Mouse (Mus musculus) ES-Bruce4 (cell line): ENCODE data around the gene Pdxp. TPM values are rescaled to one million over a fixed set of nuclear protein-coding genes. Genes with fewer than 3 reads are reported as not detected.

Experiments used
- H3K27ac ChIP-seq: 2 replicates; pipeline ENCODE4 v1.5.1; 2012; ENCODE audit warnings: low read length, inconsistent platforms; ENCODE audit not compliant: insufficient read depth
- H3K27me3 ChIP-seq: 2 replicates; pipeline ENCODE4 v1.6.1; 2012; ENCODE audit warnings: mild to moderate bottlenecking, low read length, inconsistent platforms; ENCODE audit not compliant: control insufficient read depth, poor library complexity, insufficient read depth, severe bottlenecking
- H3K36me3 ChIP-seq: 2 replicates; pipeline ENCODE4 v1.6.1; 2012; ENCODE audit warnings: inconsistent platforms, mild to moderate bottlenecking, low read length, moderate library complexity; ENCODE audit not compliant: control insufficient read depth, poor library complexity, insufficient read depth, severe bottlenecking
- H3K4me1 ChIP-seq: one replicate; pipeline ENCODE4 v1.8.1; 2011; ENCODE audit warnings: low read length; ENCODE audit not compliant: control insufficient read depth, insufficient read depth
- H3K4me3 ChIP-seq: 2 replicates; pipeline ENCODE4 v1.5.1; 2011; ENCODE audit warnings: low read depth, mild to moderate bottlenecking, low read length
- H3K9ac ChIP-seq: 2 replicates; pipeline ENCODE4 v1.6.1; 2012; ENCODE audit warnings: low read depth, mild to moderate bottlenecking, inconsistent platforms; ENCODE audit not compliant: poor library complexity, severe bottlenecking
- H3K9me3 ChIP-seq: replicated peaks from 2 replicates; pipeline ENCODE4 v1.6.1; 2012; ENCODE audit warnings: mild to moderate bottlenecking, low read length, inconsistent platforms; ENCODE audit not compliant: control insufficient read depth, poor library complexity, insufficient read depth, severe bottlenecking
- CTCF ChIP-seq: IDR thresholded peaks from one replicate; pipeline ENCODE4 v1.8.1; 2011; ENCODE audit warnings: low read depth, low read length
- EP300 ChIP-seq: IDR thresholded peaks from 2 replicates; pipeline ENCODE4 v1.6.1; 2011; ENCODE audit warnings: low read depth, low read length; ENCODE audit not compliant: insufficient read depth
- POLR2A ChIP-seq: IDR thresholded peaks from one replicate; pipeline ENCODE4 v1.8.1; 2011; ENCODE audit warnings: low read length; ENCODE audit not compliant: insufficient read depth
- polyA plus RNA-seq: library from polyadenylated mRNA; stranded (reverse); fragments of >200 nt; gene quantifications from 2 replicates; pipeline ENCODE4 v1.2.4, GENCODE M21; 2011; ENCODE audit warnings: low read depth; ENCODE audit not compliant: missing spikeins, insufficient read depth, insufficient read length

Gene Pdxp
- polyA plus RNA-seq, 1 experiment = 22.8 TPM

DNA sequence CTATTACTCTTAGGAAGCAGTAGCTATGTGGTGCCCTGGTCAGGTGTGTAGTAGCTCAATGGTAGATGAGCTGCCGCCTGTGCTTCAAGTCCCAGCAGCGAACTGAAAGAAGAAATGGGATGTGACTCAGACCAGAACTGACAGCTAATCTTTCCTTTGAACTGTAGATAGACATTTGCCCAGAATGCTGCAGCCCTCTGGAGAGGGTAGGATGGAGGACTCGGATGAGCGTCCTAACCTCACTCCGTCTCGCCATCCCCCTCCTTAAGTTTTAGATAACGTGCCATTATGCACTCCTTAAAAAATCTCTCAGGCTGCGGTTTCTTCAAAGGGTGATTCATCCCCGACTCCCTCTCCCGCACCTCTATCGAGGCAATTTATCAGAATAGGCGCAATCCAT, 6.2 kb downstream of the Pdxp start:
- peaks cover 3% of the 10 kb centered on the region for H3K4me1 ChIP-seq
- no peak overlapping the region for H3K9ac ChIP-seq
- TF ChIP-seq POLR2A (no peak), EP300 (no peak), CTCF (no peak)
- H3K9me3 ChIP-seq = no peaks in the 10 kb centered on the region
- H3K27ac ChIP-seq = no peak overlapping the region
- H3K27me3 ChIP-seq = no peaks in the 10 kb centered on the region
- peaks cover 3% of the 10 kb centered on the region; the same call in 1 of the 2 replicates for H3K36me3 ChIP-seq
- no peak overlapping the region for H3K4me3 ChIP-seq

DNA sequence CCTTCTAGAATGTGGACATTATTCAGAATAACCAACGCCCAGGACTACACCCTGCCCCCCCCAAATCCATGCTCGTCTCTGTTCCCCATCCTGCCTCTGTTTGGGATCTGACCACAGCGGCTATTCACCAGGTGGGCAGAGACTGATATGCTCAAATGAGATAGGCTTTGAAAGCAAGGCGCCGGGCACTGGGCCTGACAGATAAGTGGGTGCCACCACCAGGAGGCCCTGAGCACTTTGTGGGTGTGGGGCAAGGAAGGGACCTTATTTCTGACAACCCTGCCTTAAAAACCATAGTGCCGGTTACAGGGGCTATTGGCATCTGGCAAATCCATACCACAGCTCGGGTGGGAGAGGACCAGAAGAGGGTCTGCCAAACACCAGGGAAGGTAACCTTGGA, 9.0 kb downstream of the Pdxp start:
- H3K36me3 ChIP-seq = no peaks in the 10 kb centered on the region; the same call in 1 of the 2 replicates
- no peak overlapping the region for H3K27ac ChIP-seq
- no peak overlapping the region for H3K4me3 ChIP-seq
- no peak for TF ChIP-seq CTCF
- TF ChIP-seq EP300 = no peak
- TF ChIP-seq POLR2A = no peak
- H3K9me3 ChIP-seq = no peaks in the 10 kb centered on the region
- H3K4me1 ChIP-seq = peaks cover 6% of the 10 kb centered on the region
- no peak overlapping the region for H3K9ac ChIP-seq
- no peaks in the 10 kb centered on the region for H3K27me3 ChIP-seq

- no peaks in the 10 kb centered on the region for H3K27me3 ChIP-seq
- no peak overlapping the region for H3K27ac ChIP-seq
- peaks cover 7% of the 10 kb centered on the region for H3K4me1 ChIP-seq
- H3K36me3 ChIP-seq = no peaks in the 10 kb centered on the region
- no peak overlapping the region for H3K4me3 ChIP-seq
- no peak for TF ChIP-seq EP300
- TF ChIP-seq CTCF = no peak
- TF ChIP-seq POLR2A = no peak
- H3K9me3 ChIP-seq = no peaks in the 10 kb centered on the region
- H3K9ac ChIP-seq = no peak overlapping the region
Observed at GRCm38 (mm10) chr15:78923585-78923984, 9.9 kb downstream of the Pdxp start.

GRCm38 (mm10) chr15:78925129-78925528, 11.4 kb downstream of the Pdxp start:
- no peak overlapping the region for H3K27ac ChIP-seq
- H3K36me3 ChIP-seq = no peaks in the 10 kb centered on the region
- H3K9ac ChIP-seq = no peak overlapping the region
- TF ChIP-seq CTCF (no peak), POLR2A (no peak), EP300 (no peak)
- no peaks in the 10 kb centered on the region for H3K9me3 ChIP-seq
- H3K4me1 ChIP-seq = peaks cover 7% of the 10 kb centered on the region
- H3K4me3 ChIP-seq = no peak overlapping the region
- no peaks in the 10 kb centered on the region for H3K27me3 ChIP-seq

- peak within 1 kb of the TSS; percentile 54 for H3K27ac ChIP-seq
- H3K4me1 ChIP-seq = peaks cover 7% of the 10 kb centered on the region
- H3K9ac ChIP-seq = peak within 1 kb of the TSS; percentile 57
- TF ChIP-seq EP300 = no peak
- peak; percentile 30 for TF ChIP-seq POLR2A
- TF ChIP-seq CTCF = no peak
- no peaks in the 10 kb centered on the region for H3K27me3 ChIP-seq
- H3K36me3 ChIP-seq = no peaks in the 10 kb centered on the region
- H3K4me3 ChIP-seq = peak within 1 kb of the TSS; percentile 57
- no peaks in the 10 kb centered on the region for H3K9me3 ChIP-seq
Observed at GRCm38 (mm10) chr15:78926021-78926919, 12.6 kb downstream of the Pdxp start, which contains the start of gene Lgals1. Gene Lgals1 (plus strand): TSS chr15:78926725.

DNA sequence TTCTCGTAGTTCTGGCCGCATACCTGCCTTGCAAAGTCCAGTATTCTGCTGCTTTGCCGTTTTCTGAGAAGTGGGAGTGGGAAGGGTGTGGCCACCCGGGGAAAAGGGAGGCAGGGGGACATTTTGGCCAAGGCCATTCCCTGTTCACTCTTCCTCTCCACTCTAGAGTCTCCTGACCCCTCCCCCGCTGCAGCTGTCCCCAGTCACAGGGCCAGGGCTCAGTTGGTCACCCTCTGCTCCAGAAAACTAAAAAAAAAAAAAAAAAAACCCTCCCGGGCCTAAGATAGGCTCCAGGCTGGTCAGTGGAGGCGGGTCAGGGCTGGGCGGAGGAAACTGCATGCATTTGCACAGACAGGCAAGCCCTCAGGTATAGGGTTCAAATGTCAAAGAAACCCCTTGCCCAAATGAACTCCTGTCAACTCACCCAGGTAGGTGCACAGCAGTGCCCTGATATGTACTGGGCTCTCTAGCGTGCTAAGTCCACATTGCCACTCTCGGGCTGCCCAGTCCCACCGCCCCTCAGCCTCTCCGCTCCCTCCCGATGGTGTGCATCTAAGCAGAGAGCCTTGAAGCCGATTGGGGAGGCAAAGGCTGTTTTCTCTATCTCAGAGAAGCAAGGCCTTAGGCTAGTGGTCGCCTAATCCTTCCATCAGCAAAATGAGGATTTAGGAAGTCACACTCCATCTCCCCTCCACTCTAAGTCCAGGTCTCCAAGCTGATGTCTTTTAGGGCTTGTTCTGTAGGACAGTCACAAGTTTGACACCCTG, 13.5 kb downstream of the Pdxp start:
- peaks cover 7% of the 10 kb centered on the region for H3K4me1 ChIP-seq
- peak overlapping the region; percentile 54; the same call in 1 of the 2 replicates for H3K27ac ChIP-seq
- peak overlapping the region; percentile 57 for H3K9ac ChIP-seq
- TF ChIP-seq POLR2A (no peak), EP300 (no peak), CTCF (no peak)
- peak overlapping the region; percentile 57 for H3K4me3 ChIP-seq
- H3K36me3 ChIP-seq = no peaks in the 10 kb centered on the region
- H3K27me3 ChIP-seq = no peaks in the 10 kb centered on the region
- no peaks in the 10 kb centered on the region for H3K9me3 ChIP-seq
